Comparison of ENCODE assay signal across 8 mouse cellular contexts in the genomic region with DNA sequence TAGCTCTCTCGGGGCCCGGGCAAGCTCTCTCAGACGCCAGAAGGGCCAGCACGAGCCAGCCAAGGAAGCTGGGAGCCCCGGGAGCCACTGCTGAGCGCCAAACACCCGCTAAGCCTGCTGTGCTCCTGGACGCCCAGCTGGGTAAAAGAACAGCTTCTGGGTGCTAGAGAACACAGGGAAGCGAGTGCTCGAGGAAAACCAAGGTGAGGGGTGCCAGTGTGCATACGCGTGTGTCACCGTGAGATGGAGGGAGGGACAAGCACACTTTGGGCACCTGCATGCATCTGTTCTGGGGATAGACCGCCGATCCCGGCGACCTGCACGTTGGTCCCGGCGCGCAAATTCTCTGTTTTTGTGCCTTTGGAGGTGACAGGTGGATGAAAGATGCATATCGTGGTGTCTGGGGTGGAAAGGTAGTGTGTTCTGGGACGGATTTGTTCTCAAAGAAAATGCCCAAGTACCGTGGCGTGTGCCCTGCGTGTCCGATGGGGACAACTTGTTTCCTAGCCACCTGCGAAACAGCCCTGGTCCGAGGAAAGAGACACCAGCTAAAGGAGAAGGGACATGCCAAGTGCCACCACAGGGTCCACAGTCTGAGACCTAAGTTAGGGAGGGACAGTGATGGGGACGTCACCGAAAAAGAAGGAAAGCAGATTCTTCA. TPM values are rescaled to one million over a fixed set of nuclear protein-coding genes. Genes with fewer than 3 reads are reported as not detected.
DNase-seq lines count a peak whose midpoint lies in the region; ATAC-seq and TF ChIP-seq lines count a peak whose summit lies in the region.

No protein-coding gene starts in this region.

- H3K9me3 ChIP-seq in limb, embryonic 13.5 days, result no peaks in the 10 kb centered on the region
- H3K9me3 ChIP-seq in stomach, embryonic 14.5 days (ENCODE audit: control insufficient read depth, low read depth, low read length), result no peaks in the 10 kb centered on the region

- H3K4me3 ChIP-seq in gastrocnemius, adult 2 months, result peak overlapping the region; percentile 70
- peak overlapping the region; percentile 51; the same call in 1 of the 2 replicates for H3K4me3 ChIP-seq in spleen, adult 2 months (ENCODE audit: extremely low read depth, insufficient read depth, insufficient read length)
- H3K4me3 ChIP-seq in limb, embryonic 13.5 days, result peak overlapping the region; percentile 52
- peak overlapping the region; percentile 31 for H3K4me3 ChIP-seq in stomach, embryonic 14.5 days (ENCODE audit: low read depth, low read length)

- peaks cover 14% of the 10 kb centered on the region for H3K4me1 ChIP-seq in spleen, adult 2 months (ENCODE audit: control insufficient read depth, insufficient read depth, insufficient read length)
- H3K4me1 ChIP-seq in limb, embryonic 13.5 days, result peaks cover 25% of the 10 kb centered on the region
- H3K4me1 ChIP-seq in stomach, embryonic 14.5 days (ENCODE audit: control insufficient read depth, insufficient read depth, low read length), result peaks cover 12% of the 10 kb centered on the region; the same call in 1 of the 2 replicates

- intact Hi-C loops in gastrocnemius, adult 2 months (cut with DNase I), result no loop called here

- TF ChIP-seq CTCF in gastrocnemius, adult 2 months (IDR thresholded peaks at IDR 0.05), result no peak
- TF ChIP-seq CTCF in spleen, adult 2 months (IDR thresholded peaks at IDR 0.05; ENCODE audit: extremely low read depth, insufficient read depth, insufficient read length, insufficient replicate concordance), result no peak

- TF ChIP-seq POLR2A in spleen, adult 2 months (IDR thresholded peaks at IDR 0.05; ENCODE audit: low read depth, low read length), result no peak

- no peak for ATAC-seq in limb, embryonic 13.5 days (ENCODE audit: low FRiP score, low read depth)
- no peak for ATAC-seq in stomach, embryonic 14.5 days (ENCODE audit: insufficient number of reproducible peaks, insufficient read depth, low FRiP score, low read depth)

- DNase-seq in gastrocnemius, adult 2 months, result no peak
- DNase-seq in gastrocnemius, postnatal 4 days (ENCODE audit: low spot score in 2 of 2), result no peak
- DNase-seq in spleen, adult 2 months (ENCODE audit: low read depth in 1 of 2, low spot score in 2 of 2), result no peak
- no peak for DNase-seq in spleen, postnatal 4 days (ENCODE audit: low spot score in 2 of 2)
- no peak for DNase-seq in cerebellum, adult 9-11 months
- DNase-seq in adrenal gland, adult 8-10 months, result no peak

- no peak overlapping the region for H3K27ac ChIP-seq in gastrocnemius, adult 2 months
- H3K27ac ChIP-seq in spleen, adult 2 months (ENCODE audit: insufficient read depth, low read length), result no peak overlapping the region
- no peak overlapping the region for H3K27ac ChIP-seq in limb, embryonic 13.5 days
- no peak overlapping the region for H3K27ac ChIP-seq in stomach, embryonic 14.5 days (ENCODE audit: low read length)

- H3K36me3 ChIP-seq in spleen, adult 2 months (ENCODE audit: control insufficient read depth, insufficient read depth, low read length), result no peaks in the 10 kb centered on the region
- H3K36me3 ChIP-seq in limb, embryonic 13.5 days, result no peaks in the 10 kb centered on the region
- no peaks in the 10 kb centered on the region for H3K36me3 ChIP-seq in stomach, embryonic 14.5 days (ENCODE audit: control insufficient read depth, insufficient read depth, low read length)

- peaks cover 10% of the 10 kb centered on the region for H3K27me3 ChIP-seq in spleen, adult 2 months (ENCODE audit: control insufficient read depth, insufficient read depth, low read length)
- H3K27me3 ChIP-seq in limb, embryonic 13.5 days, result peaks cover 56% of the 10 kb centered on the region
- peaks cover 19% of the 10 kb centered on the region for H3K27me3 ChIP-seq in stomach, embryonic 14.5 days (ENCODE audit: control insufficient read depth, insufficient read depth, low read length)

- peak overlapping the region; percentile 61 for H3K9ac ChIP-seq in limb, embryonic 13.5 days
- H3K9ac ChIP-seq in stomach, embryonic 14.5 days (replicated peaks; ENCODE audit: low read depth, low read length), result no peak overlapping the region; the same call in 1 of the 2 replicates

- WGBS in spleen, adult 2 months, result 1% methylated on average over 31 of the region's 31 CpGs
- 2% methylated on average over 31 of the region's 31 CpGs for WGBS in limb, embryonic 13.5 days
- WGBS in stomach, embryonic 14.5 days, result 3% methylated on average over 31 of the region's 31 CpGs

- peak overlapping the region; percentile 97 for H3K4me2 ChIP-seq in limb, embryonic 13.5 days (replicated peaks)
- H3K4me2 ChIP-seq in stomach, embryonic 14.5 days (replicated peaks; ENCODE audit: low read depth, low read length), result peak overlapping the region; percentile 85

RNA-seq across cellular contexts. Expression of gene Sstr2, which starts 0.4 kb away (rescaled TPM):
- not detected for total RNA-seq in gastrocnemius, adult 2 months (2021)
- under 1 TPM in 1 of 2 experiments, not detected in 1; 0.13 TPM for total RNA-seq in gastrocnemius, postnatal 4 days (2021)
- polyA plus RNA-seq in spleen, adult 2 months (2012; rRNA removed), result 0.19 and 0.25 TPM in 2 replicates
- 1.1 and 1.5 TPM in 2 replicates for polyA plus RNA-seq in limb, embryonic 13.5 days (2015; fragmentation: Nextera tagmentation; extraction: Ambion mirVana)
- 0.56 and 2.0 TPM in 2 replicates for polyA plus RNA-seq in stomach, embryonic 14.5 days (2014; fragmentation: Nextera tagmentation; extraction: Ambion mirVana)
- 1 to 10 TPM; 1.3 to 6.2 (median 3.7) TPM for total RNA-seq in adrenal gland, adult 8-10 months (2022)

RNA-seq across cellular contexts. Expression of gene Cog1, which starts 29.4 kb away (rescaled TPM):
- 10 to 100 TPM; 18.5 to 19.1 TPM for total RNA-seq in gastrocnemius, adult 2 months (2021)
- total RNA-seq in gastrocnemius, postnatal 4 days (2021), result 10 to 100 TPM; 23.0 to 26.6 TPM
- 33.7 and 40.6 TPM in 2 replicates for polyA plus RNA-seq in spleen, adult 2 months (2012; rRNA removed)
- 25.4 and 27.7 TPM in 2 replicates for polyA plus RNA-seq in limb, embryonic 13.5 days (2015; fragmentation: Nextera tagmentation; extraction: Ambion mirVana)
- polyA plus RNA-seq in stomach, embryonic 14.5 days (2014; fragmentation: Nextera tagmentation; extraction: Ambion mirVana), result 20.7 and 24.4 TPM in 2 replicates
- 10 to 100 TPM; 45.5 to 63.0 (median 54.6) TPM for total RNA-seq in adrenal gland, adult 8-10 months (2022)

RNA-seq across cellular contexts. Expression of gene Slc39a11, which starts 30.3 kb away (rescaled TPM):
- total RNA-seq in gastrocnemius, adult 2 months (2021), result 1 to 10 TPM; 1.8 to 3.0 TPM
- 1 to 10 TPM; 8.2 to 8.9 TPM for total RNA-seq in gastrocnemius, postnatal 4 days (2021)
- 11.6 and 13.6 TPM in 2 replicates for polyA plus RNA-seq in spleen, adult 2 months (2012; rRNA removed)
- polyA plus RNA-seq in limb, embryonic 13.5 days (2015; fragmentation: Nextera tagmentation; extraction: Ambion mirVana), result 25.9 and 26.4 TPM in 2 replicates
- polyA plus RNA-seq in stomach, embryonic 14.5 days (2014; fragmentation: Nextera tagmentation; extraction: Ambion mirVana), result 18.6 and 24.0 TPM in 2 replicates
- 10 to 100 TPM; 32.5 to 40.2 (median 36.8) TPM for total RNA-seq in adrenal gland, adult 8-10 months (2022)
